Mouse (Mus musculus) G1E-ER4 (cell line): ENCODE data around the gene D430041D05Rik. TPM values are rescaled to one million over a fixed set of nuclear protein-coding genes. Genes with fewer than 3 reads are reported as not detected.

ENCODE experiments used
- GATA1 ChIP-seq: IDR thresholded peaks from one replicate; pipeline ENCODE4 v1.8.0; 2012; ENCODE audit warnings: low read length, inconsistent platforms
- polyA plus RNA-seq: library from polyadenylated mRNA; stranded (reverse); fragments of >175 nt; gene quantifications from 2 replicates; pipeline ENCODE4 v1.2.3, GENCODE M21; 2012

D430041D05Rik gene
- polyA plus RNA-seq, 1 experiment = 0.08 TPM

GRCm38 (mm10) chr2:104260920-104261740 is 149.7 kb downstream of the D430041D05Rik start:
- no peak for TF ChIP-seq GATA1

DNA sequence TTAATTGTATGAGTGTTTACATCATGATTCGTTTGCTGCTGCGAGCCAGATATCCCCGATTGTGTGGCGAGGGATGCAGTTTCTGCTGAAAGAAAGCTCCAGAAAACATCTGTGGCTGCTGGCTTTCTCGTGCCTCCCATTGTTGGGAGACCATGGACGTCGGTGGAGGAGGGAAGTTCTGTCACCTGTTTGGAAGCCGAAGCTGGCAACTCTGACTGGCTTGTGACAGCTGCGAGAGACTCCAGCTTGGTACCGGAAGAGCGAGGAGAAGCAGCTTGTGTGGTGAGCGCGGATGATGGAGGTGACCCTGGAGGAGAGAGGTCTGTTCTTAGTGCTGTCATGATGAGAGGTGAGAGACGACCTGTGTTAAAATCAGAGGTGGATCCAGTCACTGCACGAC is 154.2 kb downstream of the D430041D05Rik start:
- TF ChIP-seq GATA1 = no peak

- no peak for TF ChIP-seq GATA1
These were observed 155.9 kb downstream of the D430041D05Rik start for GRCm38 (mm10) chr2:104254944-104255343.

- no peak for TF ChIP-seq GATA1
These were observed 157.5 kb downstream of the D430041D05Rik start for GRCm38 (mm10) chr2:104253341-104253740.

DNA sequence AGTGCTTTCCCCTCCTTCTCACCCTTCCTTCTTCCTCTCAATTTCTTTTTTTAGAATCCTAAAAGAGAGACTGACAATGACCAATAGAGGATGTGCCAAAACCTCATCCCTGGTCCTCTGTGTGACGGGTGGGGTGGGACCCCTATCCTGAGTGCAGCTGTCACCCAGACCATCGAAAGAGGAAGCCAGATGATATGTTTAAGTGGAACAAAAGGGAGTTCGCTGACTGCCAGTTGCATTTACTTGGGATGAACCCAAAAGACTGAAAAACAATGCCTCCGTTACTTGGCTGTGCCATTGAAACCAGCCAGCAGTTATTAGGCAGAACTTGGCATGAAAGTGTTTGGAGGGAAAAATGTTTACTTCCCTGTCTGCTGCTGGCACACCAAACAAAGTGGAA is 159.2 kb downstream of the D430041D05Rik start:
- TF ChIP-seq GATA1 = no peak

GRCm38 (mm10) chr2:104249856-104250255 is 161.0 kb downstream of the D430041D05Rik start:
- TF ChIP-seq GATA1 = no peak

DNA sequence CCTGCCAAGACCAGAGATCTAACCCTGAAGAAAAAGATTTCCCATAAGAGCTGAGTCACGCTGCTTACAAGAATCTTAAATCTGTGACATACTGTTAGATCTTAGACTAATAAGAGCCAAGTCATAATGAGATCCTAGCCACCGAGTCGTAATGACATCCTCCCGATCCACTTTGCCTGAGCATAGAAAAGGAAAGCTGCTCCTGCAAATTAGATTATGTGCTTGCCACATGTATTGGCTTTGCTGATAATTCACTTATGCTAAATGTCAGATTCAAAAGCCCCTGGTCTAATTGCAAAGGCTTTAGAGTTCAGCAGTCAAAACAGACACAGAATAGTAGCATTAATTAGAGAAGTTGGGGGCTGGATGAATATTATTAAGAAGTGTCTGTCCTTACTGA is 164.0 kb downstream of the D430041D05Rik start:
- TF ChIP-seq GATA1 = no peak

DNA sequence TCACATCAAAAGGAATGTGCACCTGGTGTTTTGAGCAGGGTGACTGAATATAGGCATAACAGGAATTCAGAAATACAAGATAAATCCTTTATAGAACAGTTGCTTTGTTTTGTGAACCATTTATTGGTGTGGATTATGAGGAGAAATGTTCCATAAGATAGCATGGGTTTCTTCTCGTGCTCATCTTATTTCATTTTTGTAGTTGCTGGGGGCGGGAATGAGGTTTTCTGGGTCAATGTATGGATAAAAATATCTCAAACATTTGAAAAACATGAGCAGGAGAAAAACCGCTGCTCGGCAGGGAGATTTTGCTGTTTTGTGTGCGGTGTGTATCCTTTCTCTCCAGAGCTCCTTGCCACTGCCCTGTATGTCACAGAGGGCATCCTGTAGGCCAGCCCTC is 168.8 kb downstream of the D430041D05Rik start:
- no peak for TF ChIP-seq GATA1

- TF ChIP-seq GATA1 = no peak
These were observed 173.7 kb downstream of the D430041D05Rik start for GRCm38 (mm10) chr2:104237141-104237540.

DNA sequence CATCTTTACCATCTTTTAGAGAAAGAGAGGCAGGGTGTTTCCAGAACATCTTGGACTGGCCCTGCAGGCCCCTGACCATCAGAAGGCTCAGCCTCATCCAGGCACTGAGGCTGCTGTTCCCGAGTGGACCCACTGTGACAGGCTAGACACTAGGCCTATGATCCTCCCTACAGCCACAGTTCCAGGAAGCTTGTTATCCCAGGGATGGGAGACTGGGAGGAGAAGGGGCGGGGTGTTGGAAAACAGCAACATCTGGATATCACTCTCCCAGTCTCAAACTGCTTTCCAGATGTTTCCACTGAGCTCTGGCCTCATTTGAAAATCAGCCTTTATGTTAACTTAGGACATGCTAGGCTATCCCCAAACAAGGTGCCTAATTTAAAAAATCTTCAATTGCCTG is 180.4 kb downstream of the D430041D05Rik start:
- no peak for TF ChIP-seq GATA1

GRCm38 (mm10) chr2:104226057-104226456 is 184.8 kb downstream of the D430041D05Rik start:
- no peak for TF ChIP-seq GATA1

GRCm38 (mm10) chr2:104219733-104220391 is 191.0 kb downstream of the D430041D05Rik start:
- TF ChIP-seq GATA1 = no peak

DNA sequence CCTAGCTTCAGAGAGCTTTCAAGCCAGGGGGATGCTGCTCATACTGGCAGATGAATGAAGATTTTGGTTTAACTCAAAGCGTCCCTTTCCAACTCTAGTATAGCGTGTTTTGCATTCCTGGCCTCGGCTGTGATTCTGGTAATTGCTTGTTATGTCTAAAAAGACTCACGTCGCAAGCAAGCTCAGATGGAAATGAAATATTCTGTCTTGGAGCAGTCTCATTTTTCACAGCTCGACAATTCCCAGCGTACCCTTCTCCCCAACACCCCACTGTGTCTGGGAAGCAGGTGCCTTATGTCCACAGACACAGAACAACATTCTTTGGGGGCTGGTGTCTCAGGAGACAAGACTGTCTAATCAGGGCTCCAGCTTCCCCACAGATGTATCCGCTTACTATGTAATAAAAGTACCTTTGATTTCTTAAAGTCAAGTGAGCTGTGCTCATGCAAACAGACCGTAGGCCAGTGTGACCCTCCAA is 192.2 kb downstream of the D430041D05Rik start:
- TF ChIP-seq GATA1 = no peak

DNA sequence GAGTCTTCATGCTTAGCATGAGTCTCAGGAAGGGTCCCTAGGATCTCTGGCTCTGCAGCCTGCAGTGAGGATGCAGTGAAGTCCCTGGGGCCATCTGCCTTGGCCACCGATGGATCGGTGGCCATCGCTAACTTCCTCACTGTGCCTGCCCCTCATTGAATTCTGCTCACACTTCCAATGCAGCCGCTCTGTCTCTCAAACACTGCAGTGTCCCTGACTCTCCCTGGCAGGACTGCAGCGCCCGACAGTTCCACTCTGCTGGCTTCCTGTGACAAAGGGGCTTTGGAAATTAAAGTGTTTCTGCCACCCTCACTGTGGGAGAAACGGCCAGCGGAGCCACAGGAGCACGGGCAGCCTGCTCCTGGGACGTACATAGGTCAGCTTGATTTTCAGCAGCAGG is 192.7 kb downstream of the D430041D05Rik start:
- no peak for TF ChIP-seq GATA1

DNA sequence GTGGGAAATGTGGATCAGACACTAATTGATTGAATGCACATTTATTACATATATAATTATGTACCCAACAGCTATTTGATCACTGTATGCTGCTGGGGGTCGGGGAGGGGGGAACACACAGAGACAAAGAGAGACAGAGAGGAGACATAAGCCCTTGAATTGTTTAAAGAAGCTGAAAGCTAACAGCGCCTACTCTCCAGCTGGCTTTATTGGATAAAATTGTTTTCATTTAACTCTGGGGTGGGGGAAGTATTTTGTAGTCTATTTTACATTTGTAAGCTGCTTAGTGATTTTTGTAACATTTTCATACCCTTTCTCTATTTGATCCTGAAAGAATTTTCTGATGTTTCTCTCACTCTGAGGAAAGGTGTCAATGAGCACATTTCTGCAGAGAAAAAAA is 201.4 kb downstream of the D430041D05Rik start:
- TF ChIP-seq GATA1 = no peak

DNA sequence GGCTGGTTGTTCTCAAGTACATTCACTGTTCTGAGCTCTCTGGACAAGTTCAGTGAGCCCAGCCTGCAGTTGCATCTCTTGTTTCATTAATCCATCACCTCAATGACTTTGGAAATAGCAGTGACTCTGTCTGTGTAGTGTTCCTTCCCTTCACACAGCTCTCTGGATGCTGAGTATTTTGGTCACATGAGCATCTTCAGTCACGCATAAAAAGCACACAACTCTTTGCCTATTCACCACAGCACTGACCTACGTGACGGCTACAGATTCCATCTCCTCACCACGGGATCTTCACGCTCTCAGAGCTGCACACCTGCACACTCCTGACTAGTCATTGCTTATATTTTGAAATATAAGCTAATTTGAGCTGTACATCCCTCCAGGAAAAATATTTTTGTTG is 202.4 kb downstream of the D430041D05Rik start:
- TF ChIP-seq GATA1 = no peak

DNA sequence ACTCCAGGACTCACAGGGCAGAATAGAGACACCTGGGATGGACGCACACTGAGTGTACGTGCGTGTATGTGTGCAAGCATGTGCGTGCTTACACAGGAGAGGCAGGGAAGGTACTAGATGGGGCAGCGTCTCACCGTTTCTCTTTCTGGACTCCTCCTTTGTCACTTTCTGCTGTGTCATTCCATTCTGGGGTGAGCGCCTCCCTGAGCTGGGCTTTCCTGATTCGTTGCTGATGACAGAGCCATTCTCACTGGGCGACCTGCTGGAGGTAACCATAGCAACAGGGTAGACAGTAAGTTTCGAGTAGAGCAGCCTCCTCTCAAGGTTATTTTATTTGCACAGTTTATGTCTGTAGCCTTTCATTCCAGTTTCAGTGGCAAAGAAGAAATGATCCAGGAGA is 202.9 kb downstream of the D430041D05Rik start:
- no peak for TF ChIP-seq GATA1

DNA sequence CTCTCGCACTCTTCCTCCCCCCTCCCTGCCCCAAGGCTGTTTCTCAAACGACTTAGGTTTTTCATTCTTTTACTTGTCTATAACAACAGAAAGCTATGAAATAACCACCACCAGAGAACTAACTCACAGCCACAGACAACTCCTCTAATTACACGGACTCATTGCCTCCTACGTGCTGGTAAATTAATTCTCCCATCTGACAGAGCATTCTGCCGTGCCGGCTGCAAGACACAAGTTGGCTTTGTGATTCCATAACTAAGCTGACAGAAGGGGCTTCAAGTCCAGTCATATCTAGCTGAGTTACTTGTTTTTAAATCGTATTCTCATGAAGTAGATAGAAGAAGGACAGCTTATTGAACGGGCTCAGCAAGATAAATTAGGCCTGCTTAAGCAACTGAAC is 205.2 kb downstream of the D430041D05Rik start:
- TF ChIP-seq GATA1 = no peak
